Mouse (Mus musculus) kidney, postnatal 0 days (tissue): ENCODE results near the gene Olfr1276. TPM values are rescaled to one million over a fixed set of nuclear protein-coding genes. Genes with fewer than 3 reads are reported as not detected.
A peak's percentile ranks its signal among the peaks of the same experiment; 100 is the strongest.

Experiments
- ATAC-seq: fragments of 200-750 bp; cut with Nextera tagmentation; replicated peaks from 2 replicates; pipeline ENCODE4 v1.8.0; 2017; ENCODE audit warnings: low read depth, moderate number of reproducible peaks, moderate TSS enrichment, moderate library complexity; ENCODE audit not compliant: low FRiP score
- DNase-seq: peaks from one replicate; pipeline ENCODE4 v3.0.0-alpha.2; 2016; ENCODE audit warnings: low spot score
- H3K27ac ChIP-seq: fragments of 300-500 bp; sonication (generic); 2 replicates; pipeline ENCODE4 v1.5.1; 2014; ENCODE audit warnings: mild to moderate bottlenecking
- H3K27me3 ChIP-seq: fragments of 300-500 bp; sonication (generic); 2 replicates; pipeline ENCODE4 v1.6.1; 2014; ENCODE audit warnings: low read length, mixed read lengths; ENCODE audit not compliant: insufficient read depth
- H3K36me3 ChIP-seq: fragments of 300-500 bp; sonication (generic); 2 replicates; pipeline ENCODE4 v1.6.1; 2014; ENCODE audit warnings: low read length, mixed read lengths; ENCODE audit not compliant: insufficient read depth
- H3K4me1 ChIP-seq: fragments of 300-500 bp; sonication (generic); replicated peaks from 2 replicates; pipeline ENCODE4 v1.6.1; 2014; ENCODE audit warnings: antibody characterized with exemption, low read length, mixed read lengths; ENCODE audit not compliant: insufficient read depth
- H3K4me2 ChIP-seq: fragments of 300-500 bp; sonication (generic); 2 replicates; pipeline ENCODE4 v1.6.1; 2014; ENCODE audit warnings: mild to moderate bottlenecking, low read length, moderate library complexity, mixed read lengths
- H3K4me3 ChIP-seq: fragments of 300-500 bp; sonication (generic); replicated peaks from 2 replicates; pipeline ENCODE4 v1.5.1; 2014; ENCODE audit warnings: low read depth, low read length
- H3K9ac ChIP-seq: fragments of 300-500 bp; sonication (generic); 2 replicates; pipeline ENCODE4 v1.6.1; 2014; ENCODE audit warnings: low read depth, low read length
- H3K9me3 ChIP-seq: fragments of 300-500 bp; sonication (generic); replicated peaks from 2 replicates; pipeline ENCODE4 v1.6.1; 2016; ENCODE audit warnings: low read length, inconsistent platforms, mixed read lengths
- CTCF ChIP-seq: IDR thresholded peaks from 2 replicates; pipeline ENCODE4 v1.5.1; 2016; ENCODE audit warnings: antibody characterized with exemption, low read depth, mild to moderate bottlenecking, moderate library complexity
- WGBS: fragments of 180-500 bp; shearing (Covaris S2); extraction: QIAGEN DNeasy Blood & Tissue Kit; methylation state at CpG from one replicate; pipeline ENCODE4 v1.1.7; 2014; 5-methylcytosine and 5-hydroxymethylcytosine counted together
- polyA plus RNA-seq: library from polyadenylated mRNA; unstranded; fragments of >200 nt; fragmentation: Nextera tagmentation; extraction: Ambion mirVana; gene quantifications from 2 replicates; pipeline ENCODE4 v1.2.1, GENCODE M21; 2015

Olfr1276 gene
- not detected in 2 replicates for polyA plus RNA-seq

DNA sequence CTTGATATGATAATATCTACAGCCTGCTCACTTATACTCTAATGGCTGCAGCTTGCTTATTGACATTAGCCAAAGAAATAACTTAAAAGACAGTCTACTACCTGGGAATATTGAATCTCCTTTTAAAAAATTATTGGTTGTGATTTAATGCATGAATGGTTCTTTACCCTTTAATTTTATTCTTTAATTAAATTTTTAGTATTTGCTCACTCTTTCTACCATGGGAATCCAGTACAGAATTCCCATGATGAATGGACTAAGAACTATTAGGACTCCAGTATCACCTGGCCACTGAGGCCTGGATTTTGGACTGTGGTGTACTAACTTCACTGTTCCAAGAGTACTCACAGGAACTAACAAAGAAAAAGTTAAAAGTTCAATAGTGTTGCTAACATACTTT lies at the start of gene Olfr1276:
Gene Olfr1276 (plus strand): TSS at position 301 of the 400 bp plus-strand sequence.
- Histone ChIP-seq H3K36me3 (no peaks in the 10 kb centered on the region), H3K9me3 (no peaks in the 10 kb centered on the region), H3K9ac (no peak within 1 kb of the TSS), H3K4me1 (no peaks in the 10 kb centered on the region), H3K4me2 (no peak within 1 kb of the TSS), H3K27ac (no peak within 1 kb of the TSS), H3K27me3 (no peaks in the 10 kb centered on the region), H3K4me3 (no peak within 1 kb of the TSS)
- ATAC-seq (no peak), DNase-seq (no peak)
- no peak for TF ChIP-seq CTCF

DNA sequence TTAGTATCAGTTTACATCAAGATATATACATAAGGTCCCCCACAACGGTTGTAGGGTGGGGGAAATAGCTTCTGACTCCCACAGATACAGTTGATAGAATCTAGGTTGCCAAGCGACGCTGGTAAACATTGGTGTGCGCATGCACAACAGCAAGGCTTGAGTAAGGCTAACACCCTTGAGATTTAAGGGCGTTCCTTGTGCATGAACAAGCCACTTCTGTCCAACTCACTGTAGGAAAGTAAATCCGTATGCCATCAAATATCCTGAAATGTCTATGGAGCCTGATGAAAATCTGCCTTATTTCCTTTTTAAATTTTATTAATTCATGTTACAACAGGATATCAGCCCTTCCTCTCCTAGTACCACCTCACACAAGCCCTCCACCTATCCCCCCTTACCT lies 24.8 kb upstream of the Olfr1276 start, which contains the start of gene 4930430A15Rik:
Gene 4930430A15Rik (minus strand): TSS at position 101 of the 400 bp plus-strand sequence.
- Histone ChIP-seq H3K4me1 (no peaks in the 10 kb centered on the region), H3K27ac (no peak within 1 kb of the TSS), H3K9ac (no peak within 1 kb of the TSS), H3K4me2 (no peak within 1 kb of the TSS), H3K4me3 (no peak within 1 kb of the TSS), H3K36me3 (no peaks in the 10 kb centered on the region), H3K9me3 (no peaks in the 10 kb centered on the region), H3K27me3 (no peaks in the 10 kb centered on the region)
- no peak for TF ChIP-seq CTCF
- DNase-seq (no peak), ATAC-seq (no peak)
- WGBS, result 81% methylated on average over 6 of the region's 6 CpGs

DNA sequence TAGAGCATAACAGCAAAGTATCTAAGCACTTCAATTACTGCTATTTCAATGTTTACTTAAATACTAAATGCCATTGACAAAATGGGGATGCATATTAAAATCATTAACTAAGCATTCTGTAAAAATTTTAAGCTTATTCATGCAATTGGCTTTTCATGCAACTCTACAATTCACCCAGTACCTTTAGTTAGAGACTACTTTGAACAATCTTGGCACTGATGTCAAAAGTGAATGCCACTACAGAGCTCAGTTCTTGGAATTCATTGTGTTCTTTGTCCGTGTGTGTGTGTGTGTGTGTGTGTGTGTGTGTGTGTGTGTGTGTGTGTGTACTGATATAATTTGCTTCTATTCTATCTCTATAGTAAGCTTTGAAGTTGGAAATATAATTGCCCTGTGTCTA lies 19.1 kb upstream of the Olfr1276 start, which contains the start of gene Olfr1275:
Gene Olfr1275 (minus strand): TSS at position 101 of the 400 bp plus-strand sequence.
- Histone ChIP-seq H3K27me3 (no peaks in the 10 kb centered on the region), H3K4me3 (no peak within 1 kb of the TSS), H3K36me3 (no peaks in the 10 kb centered on the region), H3K27ac (no peak within 1 kb of the TSS), H3K4me2 (no peak within 1 kb of the TSS), H3K9me3 (no peaks in the 10 kb centered on the region), H3K9ac (no peak within 1 kb of the TSS), H3K4me1 (no peaks in the 10 kb centered on the region)
- 81% methylated on average over 1 of the region's 1 CpGs for WGBS
- DNase-seq (no peak), ATAC-seq (no peak)
- TF ChIP-seq CTCF, result no peak

DNA sequence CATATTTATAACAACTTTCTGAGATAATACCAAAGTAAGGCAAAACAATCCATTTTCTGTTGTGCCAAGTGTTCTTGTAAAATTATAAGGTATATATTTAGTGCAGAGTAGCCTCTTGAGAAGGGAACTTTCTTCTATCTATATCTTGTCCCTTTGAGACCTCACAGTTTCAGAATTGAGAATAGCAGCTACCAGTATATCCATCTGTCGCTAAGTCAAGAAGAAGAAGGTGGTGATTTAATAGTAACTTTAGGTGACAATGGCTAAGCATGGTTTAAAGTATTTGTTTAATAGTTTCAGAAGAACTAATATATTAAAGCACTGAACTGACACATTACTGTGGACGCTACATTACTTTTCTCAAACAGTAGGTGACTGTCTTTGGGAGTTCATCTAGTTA lies 19.7 kb downstream of the Olfr1276 start, which contains the start of gene Olfr1277:
Gene Olfr1277 (minus strand): TSS at position 101 of the 400 bp plus-strand sequence.
- Histone ChIP-seq H3K36me3 (no peaks in the 10 kb centered on the region), H3K4me3 (no peak within 1 kb of the TSS), H3K27ac (no peak within 1 kb of the TSS), H3K27me3 (no peaks in the 10 kb centered on the region), H3K4me2 (no peak within 1 kb of the TSS), H3K4me1 (no peaks in the 10 kb centered on the region), H3K9me3 (no peaks in the 10 kb centered on the region), H3K9ac (no peak within 1 kb of the TSS)
- ATAC-seq, result no peak
- WGBS, result 64% methylated on average over 2 of the region's 2 CpGs
- no peak for TF ChIP-seq CTCF
- no peak for DNase-seq

DNA sequence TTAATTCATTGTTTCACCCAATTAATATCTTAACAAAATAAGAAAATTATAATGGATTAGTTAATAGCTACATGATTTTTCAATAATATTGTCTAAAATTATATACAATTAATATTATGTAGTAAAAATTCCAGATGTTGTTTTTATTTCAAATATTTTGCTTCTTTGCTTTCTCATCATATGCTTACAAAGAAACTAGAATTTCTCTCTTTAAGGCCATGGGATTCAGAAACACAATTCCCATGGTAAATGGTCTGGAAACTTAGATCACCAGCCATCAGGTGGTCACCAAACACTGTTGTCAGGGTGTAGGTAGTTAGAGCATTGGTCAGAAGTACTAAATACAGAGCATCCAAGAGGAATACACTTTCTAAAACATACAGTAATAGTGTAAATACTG lies 35.5 kb downstream of the Olfr1276 start, which contains the start of gene Olfr1278:
Gene Olfr1278 (plus strand): TSS at position 301 of the 400 bp plus-strand sequence.
- Histone ChIP-seq H3K9me3 (no peaks in the 10 kb centered on the region), H3K36me3 (no peaks in the 10 kb centered on the region), H3K4me3 (no peak within 1 kb of the TSS), H3K27me3 (no peaks in the 10 kb centered on the region), H3K27ac (no peak within 1 kb of the TSS), H3K9ac (no peak within 1 kb of the TSS), H3K4me2 (no peak within 1 kb of the TSS), H3K4me1 (no peaks in the 10 kb centered on the region)
- DNase-seq (no peak), ATAC-seq (no peak)
- no peak for TF ChIP-seq CTCF

DNA sequence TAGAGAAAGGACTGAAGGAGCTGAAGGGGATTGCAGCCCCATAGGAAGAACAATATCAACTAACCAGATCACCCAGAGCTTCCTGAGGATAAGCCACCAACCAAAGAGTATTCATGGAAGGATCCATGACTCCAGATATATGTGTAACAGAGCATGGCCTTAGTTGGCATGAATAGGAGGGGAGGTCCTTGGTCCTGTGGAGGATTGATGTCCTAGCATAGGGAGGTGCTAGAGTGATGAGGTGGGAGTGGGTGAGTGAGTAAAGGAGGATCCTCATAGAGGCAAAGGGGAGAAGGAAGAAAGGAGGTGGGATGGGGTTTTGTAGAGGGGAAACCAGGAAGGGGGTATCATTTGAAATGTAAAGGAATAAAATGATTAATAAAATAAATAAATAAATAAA lies 44.2 kb downstream of the Olfr1276 start:
- DNase-seq (no peak), ATAC-seq (0 out of 2 replicates have a peak, but pooled peaks have one; percentile 54)
- Histone ChIP-seq H3K9me3 (no peaks in the 10 kb centered on the region), H3K4me1 (no peaks in the 10 kb centered on the region), H3K27ac (no peak overlapping the region), H3K27me3 (no peaks in the 10 kb centered on the region), H3K36me3 (no peaks in the 10 kb centered on the region), H3K4me2 (no peak overlapping the region), H3K4me3 (no peak overlapping the region), H3K9ac (no peak overlapping the region)
- no peak for TF ChIP-seq CTCF

DNA sequence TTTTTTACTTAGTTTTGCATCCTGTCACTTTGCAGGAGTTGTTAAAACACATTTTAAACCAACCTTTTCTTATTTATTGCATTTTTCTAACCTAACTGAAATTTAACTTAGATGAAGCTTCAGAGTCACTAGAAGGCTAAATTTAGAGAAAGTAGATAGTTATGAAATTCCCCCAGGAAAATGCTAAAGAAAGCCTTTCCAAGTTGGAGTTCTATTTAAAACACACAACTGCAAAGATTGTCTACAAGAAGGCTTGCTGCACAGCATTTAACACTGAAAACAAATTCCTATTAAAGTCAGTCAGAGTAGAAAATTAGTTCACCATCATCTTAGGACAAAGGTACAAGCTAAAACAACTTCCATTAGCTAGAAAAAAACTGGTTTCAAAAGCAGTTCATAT lies 46.1 kb downstream of the Olfr1276 start, which contains the start of gene Olfr1279:
Gene Olfr1279 (plus strand): TSS at position 262 of the 400 bp plus-strand sequence.
- no peak for ATAC-seq
- H3K9ac ChIP-seq, result no peak within 1 kb of the TSS
- no peaks in the 10 kb centered on the region for H3K27me3 ChIP-seq
- no peak for DNase-seq
- no peaks in the 10 kb centered on the region for H3K36me3 ChIP-seq
- no peaks in the 10 kb centered on the region for H3K4me1 ChIP-seq
- no peak within 1 kb of the TSS for H3K27ac ChIP-seq
- H3K9me3 ChIP-seq, result no peaks in the 10 kb centered on the region
- H3K4me3 ChIP-seq, result no peak within 1 kb of the TSS
- TF ChIP-seq CTCF, result no peak
- H3K4me2 ChIP-seq, result no peak within 1 kb of the TSS

Other genes with a start within 250 kb of the Olfr1276 start
- gene Gm13941, start 148.5 kb upstream of the Olfr1276 start, polyA plus RNA-seq, result not detected in 2 replicates
- not detected in 2 replicates for gene Gm15130, start 101.6 kb upstream of the Olfr1276 start, polyA plus RNA-seq
- not detected in 2 replicates for gene 4930430A15Rik, start 24.9 kb upstream of the Olfr1276 start, polyA plus RNA-seq
- gene Olfr1275, start 19.2 kb upstream of the Olfr1276 start, polyA plus RNA-seq, result not detected in 2 replicates
- gene Olfr1277, start 19.6 kb downstream of the Olfr1276 start, polyA plus RNA-seq, result not detected in 2 replicates
- not detected in 2 replicates for gene Olfr1278, start 35.6 kb downstream of the Olfr1276 start, polyA plus RNA-seq
- gene Olfr1279, start 46.1 kb downstream of the Olfr1276 start, polyA plus RNA-seq, result not detected in 2 replicates
- gene Olfr1280, start 59.5 kb downstream of the Olfr1276 start, polyA plus RNA-seq, result not detected in 2 replicates
- gene Olfr1281, start 72.0 kb downstream of the Olfr1276 start, polyA plus RNA-seq, result not detected in 2 replicates
- gene Olfr1282, start 81.6 kb downstream of the Olfr1276 start, polyA plus RNA-seq, result not detected in 2 replicates
- not detected in 2 replicates for gene Olfr1283, start 112.3 kb downstream of the Olfr1276 start, polyA plus RNA-seq
- gene Olfr1284, start 121.0 kb downstream of the Olfr1276 start, polyA plus RNA-seq, result not detected in 2 replicates
- not detected in 2 replicates for gene Olfr1286, start 168.6 kb downstream of the Olfr1276 start, polyA plus RNA-seq
- not detected in 2 replicates for gene Olfr1287, start 194.6 kb downstream of the Olfr1276 start, polyA plus RNA-seq
- not detected in 2 replicates for gene Olfr1288, start 219.6 kb downstream of the Olfr1276 start, polyA plus RNA-seq
- gene Olfr1289, start 226.3 kb downstream of the Olfr1276 start, polyA plus RNA-seq, result not detected in 2 replicates
- gene Olfr1290, start 239.3 kb downstream of the Olfr1276 start, polyA plus RNA-seq, result not detected in 2 replicates
- not detected in 2 replicates for gene Olfr1291-ps1, start 242.7 kb downstream of the Olfr1276 start, polyA plus RNA-seq